Mouse (Mus musculus): ENCODE measurements around the gene Gm6096.

- TF ChIP-seq ZC3H11A (IDR thresholded peaks at IDR 0.05; ENCODE audit: borderline replicate concordance, low read depth, low read length) (no peak), HCFC1 (IDR thresholded peaks at IDR 0.05; ENCODE audit: borderline replicate concordance, insufficient read depth, low read length) (no peak)
Measured at GRCm38 (mm10) chr7:34277656-34278055, 26.8 kb downstream of the Gm6096 start.
